Mouse (Mus musculus) limb, embryonic 12.5 days (tissue): ENCODE measurements at regions not wholly inside any gene's neighbourhood (a gene's known extent, or its start where the extent isn't known, plus 50 kb on each side); places are given as distances from the start of the nearest gene placed in this dataset.

Source experiments
- ATAC-seq: fragments of 200-750 bp; cut with Nextera tagmentation; 2 replicates; pipeline ENCODE4 v1.8.0; 2017; ENCODE audit warnings: low read depth, moderate TSS enrichment; ENCODE audit not compliant: insufficient number of reproducible peaks, insufficient read depth, low FRiP score, low TSS enrichment
- H3K27ac ChIP-seq: fragments of 300-500 bp; sonication (generic); 2 replicates; pipeline ENCODE4 v1.5.1; 2016; ENCODE audit warnings: mild to moderate bottlenecking, moderate library complexity
- H3K27me3 ChIP-seq: fragments of 300-500 bp; sonication (generic); 2 replicates; pipeline ENCODE4 v1.6.1; 2016; ENCODE audit warnings: mild to moderate bottlenecking, moderate library complexity
- H3K36me3 ChIP-seq: fragments of 300-500 bp; sonication (generic); 2 replicates; pipeline ENCODE4 v1.6.1; 2016; ENCODE audit warnings: mild to moderate bottlenecking, moderate library complexity
- H3K4me1 ChIP-seq: fragments of 300-500 bp; sonication (generic); replicated peaks from 2 replicates; pipeline ENCODE4 v1.6.1; 2016
- H3K4me2 ChIP-seq: fragments of 300-500 bp; sonication (generic); 2 replicates; pipeline ENCODE4 v1.6.1; 2016; ENCODE audit warnings: mild to moderate bottlenecking, moderate library complexity
- H3K4me3 ChIP-seq: fragments of 300-500 bp; sonication (generic); replicated peaks from 2 replicates; pipeline ENCODE4 v1.5.1; 2016; ENCODE audit warnings: mild to moderate bottlenecking
- H3K9ac ChIP-seq: fragments of 300-500 bp; sonication (generic); replicated peaks from 2 replicates; pipeline ENCODE4 v1.6.1; 2016; ENCODE audit warnings: mild to moderate bottlenecking, moderate library complexity
- H3K9me3 ChIP-seq: fragments of 300-500 bp; sonication (generic); 2 replicates; pipeline ENCODE4 v1.6.1; 2016; ENCODE audit warnings: mild to moderate bottlenecking, moderate library complexity
- WGBS: fragments of 180-500 bp; shearing (Covaris S2); methylation state at CpG from one replicate; pipeline ENCODE4 v1.1.7; 2016; 5-methylcytosine and 5-hydroxymethylcytosine counted together

DNA sequence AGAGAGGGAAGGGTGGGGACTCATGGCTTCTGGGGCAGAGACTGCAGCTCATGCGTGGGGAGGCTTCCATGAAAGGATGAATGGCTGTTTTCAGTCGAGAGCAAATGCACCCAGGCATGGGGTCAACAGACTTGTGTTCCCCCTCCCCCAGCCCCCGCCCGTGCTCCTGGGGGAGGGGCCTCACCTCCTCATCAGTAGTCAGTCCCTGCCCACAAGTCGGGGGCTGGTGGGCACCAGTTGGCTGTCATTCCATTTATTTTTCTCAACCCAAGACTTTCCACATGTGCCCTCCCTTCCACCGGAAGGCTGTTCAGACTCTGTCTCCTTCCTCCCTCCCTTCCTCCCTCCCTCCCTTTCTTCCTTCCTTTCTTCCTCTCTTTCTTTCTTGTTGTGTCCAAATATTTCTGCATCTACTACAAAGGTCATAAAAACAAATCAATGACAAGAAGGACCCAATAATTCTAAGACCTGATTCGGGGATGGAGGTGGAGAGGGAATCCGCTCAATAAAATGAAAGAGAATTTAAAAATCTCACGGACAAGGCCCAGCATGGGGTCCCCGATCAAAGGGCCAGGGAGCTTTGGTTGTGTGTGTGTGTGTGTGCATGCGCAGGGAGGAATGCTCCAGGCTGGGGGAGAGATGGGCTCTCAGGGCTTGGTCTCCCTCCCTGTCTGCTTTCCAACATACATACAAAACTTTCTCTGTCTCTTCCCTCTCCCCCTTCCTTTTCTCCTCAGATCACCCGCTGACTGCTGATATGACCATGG, 57.7 kb downstream of the Rpl14 start:
- no peaks in the 10 kb centered on the region for H3K9me3 ChIP-seq
- H3K27me3 ChIP-seq: no peaks in the 10 kb centered on the region
- no peak overlapping the region for H3K9ac ChIP-seq
- H3K4me2 ChIP-seq: no peak overlapping the region
- no peak overlapping the region for H3K27ac ChIP-seq
- no peak for ATAC-seq
- no peak overlapping the region for H3K4me3 ChIP-seq
- H3K4me1 ChIP-seq: no peaks in the 10 kb centered on the region
- H3K36me3 ChIP-seq: no peaks in the 10 kb centered on the region
- WGBS: 62% methylated on average over 12 of the region's 12 CpGs

DNA sequence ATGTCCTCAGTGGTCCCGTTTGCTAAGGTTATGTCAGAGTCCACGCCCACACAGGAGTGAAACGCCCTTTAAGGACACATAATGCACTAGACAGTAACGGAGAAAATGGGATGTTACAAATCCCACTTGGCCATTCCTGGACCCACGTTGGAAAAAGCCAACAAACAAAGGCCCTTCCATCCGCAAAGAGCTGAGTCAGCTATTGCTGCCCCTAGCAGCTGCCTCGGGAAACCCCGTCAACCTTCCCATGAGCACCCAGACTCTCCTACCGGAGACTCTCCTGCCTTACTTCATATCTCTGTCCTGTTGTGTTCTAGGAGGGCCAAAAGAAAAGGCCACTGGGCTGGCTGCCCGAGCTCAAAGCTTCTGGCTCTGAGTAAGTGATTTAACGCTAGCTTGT, 58.4 kb downstream of the Rpl14 start:
- no peaks in the 10 kb centered on the region for H3K27me3 ChIP-seq
- H3K4me3 ChIP-seq: no peak overlapping the region
- H3K9me3 ChIP-seq: no peaks in the 10 kb centered on the region
- H3K27ac ChIP-seq: no peak overlapping the region
- ATAC-seq: no peak
- no peak overlapping the region for H3K4me2 ChIP-seq
- H3K4me1 ChIP-seq: no peaks in the 10 kb centered on the region
- no peak overlapping the region for H3K9ac ChIP-seq
- no peaks in the 10 kb centered on the region for H3K36me3 ChIP-seq
- WGBS: 84% methylated on average over 11 of the region's 11 CpGs

DNA sequence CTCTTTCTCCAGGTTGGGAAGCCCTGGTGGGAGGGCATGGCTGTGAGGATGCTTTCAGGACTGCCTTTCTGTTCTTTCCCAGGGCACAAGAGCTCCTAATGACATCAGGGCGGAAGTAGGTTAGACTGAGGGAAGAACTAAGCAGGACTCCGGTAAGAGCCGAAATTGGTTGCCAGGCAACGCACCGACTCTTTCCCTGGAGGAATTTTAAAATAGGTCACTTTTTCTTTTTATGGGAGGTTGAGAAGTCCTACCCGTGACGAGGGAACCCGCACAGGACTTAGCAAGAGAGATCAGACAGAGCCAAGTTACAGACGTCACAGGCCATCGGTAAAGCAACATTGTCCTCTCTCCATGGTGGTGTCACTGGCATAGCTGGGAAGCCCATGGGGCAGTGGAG, 61.6 kb downstream of the Rpl14 start:
- no peak overlapping the region for H3K9ac ChIP-seq
- H3K27ac ChIP-seq: no peak overlapping the region
- no peak for ATAC-seq
- H3K4me1 ChIP-seq: no peaks in the 10 kb centered on the region
- 80% methylated on average over 10 of the region's 10 CpGs for WGBS
- H3K27me3 ChIP-seq: no peaks in the 10 kb centered on the region
- no peak overlapping the region for H3K4me3 ChIP-seq
- H3K4me2 ChIP-seq: no peak overlapping the region
- H3K9me3 ChIP-seq: no peaks in the 10 kb centered on the region
- H3K36me3 ChIP-seq: no peaks in the 10 kb centered on the region

DNA sequence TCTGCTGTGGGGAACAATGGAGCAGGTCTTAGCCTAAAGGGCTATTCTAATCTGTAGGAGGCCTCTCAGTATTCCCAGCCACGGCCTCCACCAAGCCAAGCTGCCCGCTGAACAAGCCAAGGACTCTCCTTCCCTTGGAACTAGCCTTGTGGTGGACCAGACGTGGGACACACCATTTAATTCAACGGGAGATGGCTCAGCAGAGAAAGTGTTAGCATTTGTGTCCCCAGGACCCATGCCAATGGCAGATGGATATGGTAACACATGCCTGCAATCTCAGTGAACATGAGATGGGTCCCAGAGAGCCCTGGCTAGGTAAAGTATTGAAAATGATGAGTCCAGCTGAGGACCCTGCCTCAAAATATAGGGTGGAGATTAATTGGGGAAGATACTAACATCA, 71.4 kb downstream of the Rpl14 start:
- no peak for ATAC-seq
- Histone ChIP-seq H3K27me3 (no peaks in the 10 kb centered on the region), H3K9me3 (no peaks in the 10 kb centered on the region), H3K36me3 (no peaks in the 10 kb centered on the region), H3K27ac (no peak overlapping the region), H3K9ac (no peak overlapping the region), H3K4me2 (no peak overlapping the region), H3K4me3 (no peak overlapping the region), H3K4me1 (0 out of 2 replicates have a peak, but pooled peaks cover 2% of the 10 kb centered on the region)
- 90% methylated on average over 4 of the region's 4 CpGs for WGBS

GRCm38 (mm10) chr9:120643371-120643770, 72.1 kb downstream of the Rpl14 start:
- no peak overlapping the region for H3K4me3 ChIP-seq
- H3K4me2 ChIP-seq: no peak overlapping the region
- no peaks in the 10 kb centered on the region for H3K9me3 ChIP-seq
- no peaks in the 10 kb centered on the region for H3K27me3 ChIP-seq
- H3K27ac ChIP-seq: no peak overlapping the region
- 80% methylated on average over 3 of the region's 3 CpGs for WGBS
- H3K36me3 ChIP-seq: no peaks in the 10 kb centered on the region
- ATAC-seq: no peak
- H3K4me1 ChIP-seq: 0 out of 2 replicates have a peak, but pooled peaks cover 2% of the 10 kb centered on the region
- H3K9ac ChIP-seq: no peak overlapping the region

DNA sequence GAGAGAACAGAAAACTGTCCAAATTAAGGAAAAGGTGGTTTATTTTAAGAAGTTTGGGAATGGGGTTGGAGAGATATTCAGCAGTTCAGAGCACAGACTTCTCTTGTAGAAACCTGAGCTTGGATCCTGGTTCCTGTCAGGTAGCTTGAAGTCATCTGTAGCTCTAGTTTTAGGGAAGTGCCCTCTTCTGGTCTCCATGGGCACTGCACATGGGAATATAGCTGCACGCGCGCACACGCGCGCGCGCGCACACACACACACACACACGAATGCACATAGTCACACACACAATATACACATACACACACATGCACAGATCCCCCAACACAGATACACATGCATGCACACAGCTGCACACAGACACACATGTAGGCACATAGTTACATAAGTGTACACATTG, 74.5 kb downstream of the Rpl14 start:
- 95% methylated on average over 10 of the region's 10 CpGs for WGBS
- Histone ChIP-seq H3K4me3 (no peak overlapping the region), H3K27ac (no peak overlapping the region), H3K36me3 (no peaks in the 10 kb centered on the region), H3K9me3 (no peaks in the 10 kb centered on the region), H3K4me1 (0 out of 2 replicates have a peak, but pooled peaks cover 2% of the 10 kb centered on the region), H3K9ac (no peak overlapping the region), H3K4me2 (no peak overlapping the region), H3K27me3 (no peaks in the 10 kb centered on the region)
- ATAC-seq: no peak

DNA sequence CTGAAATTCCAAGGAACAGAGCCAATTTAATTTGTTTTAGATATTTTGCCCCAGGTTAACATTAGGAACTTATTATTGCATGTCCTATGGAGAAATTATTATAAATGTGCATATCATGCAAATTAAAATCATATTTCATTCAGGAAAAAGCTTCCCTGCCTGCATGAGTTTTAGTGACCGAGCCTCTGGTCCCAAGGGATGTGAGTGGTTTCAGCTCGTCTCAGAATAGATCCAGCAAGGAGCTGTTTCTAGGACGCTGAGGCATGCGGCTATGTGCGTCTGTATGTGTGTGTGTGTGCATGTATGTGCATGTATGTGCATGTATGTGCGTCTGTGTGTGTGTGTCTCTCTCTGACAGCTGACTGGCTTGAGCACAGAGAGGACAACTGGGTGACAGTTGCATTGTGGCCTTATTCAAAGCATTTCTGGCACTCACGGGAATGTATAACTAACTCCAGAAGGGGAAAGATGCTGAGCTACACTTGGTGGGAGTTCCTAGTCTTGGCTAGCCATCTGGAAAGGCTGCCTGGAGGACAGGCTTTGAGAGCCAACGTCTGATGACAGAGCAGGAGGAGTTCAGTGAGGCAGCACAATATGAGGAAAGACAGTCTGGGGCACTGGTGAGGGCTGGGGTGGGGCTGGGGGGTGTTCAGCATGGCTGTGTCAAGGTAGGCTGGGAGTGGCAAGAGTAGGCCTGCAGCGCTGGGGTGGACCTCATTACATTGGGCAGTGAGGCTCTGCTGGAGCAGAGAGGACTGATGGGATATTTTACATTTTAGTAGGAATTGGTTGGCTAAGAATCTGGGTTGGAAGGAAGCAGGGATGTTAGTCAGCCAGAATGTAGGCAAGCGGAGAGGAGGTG, 75.8 kb downstream of the Rpl14 start:
- H3K9ac ChIP-seq: no peak overlapping the region
- H3K36me3 ChIP-seq: no peaks in the 10 kb centered on the region
- no peak for ATAC-seq
- no peaks in the 10 kb centered on the region for H3K27me3 ChIP-seq
- 77% methylated on average over 10 of the region's 10 CpGs for WGBS
- no peak overlapping the region for H3K4me2 ChIP-seq
- 0 out of 2 replicates have a peak, but pooled peaks cover 2% of the 10 kb centered on the region for H3K4me1 ChIP-seq
- H3K27ac ChIP-seq: peak overlapping the region; percentile 41; the same call in 1 of the 2 replicates
- peaks cover 5% of the 10 kb centered on the region; the same call in 1 of the 2 replicates for H3K9me3 ChIP-seq
- no peak overlapping the region for H3K4me3 ChIP-seq

GRCm38 (mm10) chr9:120647668-120647955, 76.4 kb downstream of the Rpl14 start:
- Histone ChIP-seq H3K36me3 (no peaks in the 10 kb centered on the region), H3K27me3 (no peaks in the 10 kb centered on the region), H3K27ac (no peak overlapping the region), H3K9me3 (peaks cover 5% of the 10 kb centered on the region; the same call in 1 of the 2 replicates), H3K4me2 (no peak overlapping the region), H3K4me1 (0 out of 2 replicates have a peak, but pooled peaks cover 2% of the 10 kb centered on the region), H3K9ac (no peak overlapping the region), H3K4me3 (no peak overlapping the region)
- 78% methylated on average over 7 of the region's 7 CpGs for WGBS
- no peak for ATAC-seq

DNA sequence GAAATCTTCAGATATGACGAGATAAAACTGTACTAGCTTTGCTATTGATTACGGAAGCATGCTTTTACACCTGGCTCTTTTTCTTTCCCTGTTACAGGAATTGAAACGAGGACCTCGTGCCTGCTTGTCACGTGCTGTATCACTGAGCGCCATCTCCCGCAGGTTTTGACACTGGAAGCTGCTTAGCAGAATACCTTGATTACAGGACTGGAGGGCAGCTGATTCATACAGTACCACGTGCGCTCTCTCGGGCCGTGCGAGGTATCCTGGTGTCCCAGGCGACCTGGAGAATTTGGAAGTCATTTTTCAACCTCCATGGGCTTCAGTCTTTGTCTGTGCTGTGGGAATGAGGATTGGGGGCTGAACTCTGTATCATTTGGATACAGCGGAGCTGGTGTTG, 81.5 kb downstream of the Rpl14 start:
- no peak overlapping the region for H3K27ac ChIP-seq
- WGBS: 81% methylated on average over 14 of the region's 14 CpGs
- no peak overlapping the region for H3K9ac ChIP-seq

DNA sequence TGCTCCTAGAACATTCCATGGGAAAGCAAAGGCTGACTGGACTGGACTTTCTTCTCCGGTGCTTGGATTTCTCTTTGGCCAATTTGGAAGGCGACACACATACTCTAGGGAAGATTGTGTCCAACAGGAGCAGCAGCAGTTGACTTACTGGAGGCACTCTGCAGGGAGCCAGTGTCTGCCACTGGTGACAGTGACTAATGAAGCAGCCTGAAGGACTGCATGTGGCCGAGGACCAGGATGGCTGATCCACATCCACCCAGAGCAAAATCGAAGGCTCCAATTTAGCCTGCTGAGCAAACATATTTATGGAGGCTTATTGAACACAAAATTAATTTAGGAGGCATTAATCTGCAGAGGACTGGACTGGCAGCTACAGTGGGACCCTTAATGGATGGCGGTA, 81.9 kb downstream of the Rpl14 start:
- peaks cover 26% of the 10 kb centered on the region for H3K4me1 ChIP-seq
- no peak overlapping the region for H3K4me3 ChIP-seq
- H3K27ac ChIP-seq: no peak overlapping the region
- no peak for ATAC-seq
- H3K4me2 ChIP-seq: no peak overlapping the region
- 61% methylated on average over 5 of the region's 5 CpGs for WGBS
- H3K27me3 ChIP-seq: no peaks in the 10 kb centered on the region
- H3K36me3 ChIP-seq: no peaks in the 10 kb centered on the region
- H3K9me3 ChIP-seq: peaks cover 5% of the 10 kb centered on the region; the same call in 1 of the 2 replicates
- no peak overlapping the region for H3K9ac ChIP-seq

More for the DNA sequence above, 81.5 kb downstream of the Rpl14 start:
- H3K9me3 ChIP-seq: peaks cover 5% of the 10 kb centered on the region; the same call in 1 of the 2 replicates
- no peaks in the 10 kb centered on the region for H3K36me3 ChIP-seq
- H3K4me2 ChIP-seq: no peak overlapping the region
- H3K4me3 ChIP-seq: no peak overlapping the region
- peaks cover 24% of the 10 kb centered on the region for H3K4me1 ChIP-seq
- ATAC-seq: no peak
- H3K27me3 ChIP-seq: no peaks in the 10 kb centered on the region

DNA sequence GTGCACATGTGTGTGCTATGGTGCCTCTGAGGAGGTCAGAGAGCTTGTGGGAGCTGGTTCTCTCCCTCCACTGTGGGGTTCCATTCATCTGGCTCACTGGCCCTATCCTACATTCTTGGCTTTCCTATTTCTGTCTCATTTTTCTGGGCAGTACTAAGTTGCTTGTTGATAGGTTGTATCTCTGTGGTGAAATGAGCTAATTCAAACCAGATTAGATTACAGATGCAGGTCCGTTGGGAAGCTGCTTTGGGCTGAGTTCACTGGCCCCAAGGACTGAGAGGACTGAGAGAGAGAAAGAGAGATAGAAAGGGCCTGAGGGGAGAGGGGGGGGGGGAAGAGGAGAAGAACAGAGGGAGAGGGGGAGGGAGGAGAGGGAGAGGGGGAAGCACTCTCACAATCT, 83.5 kb downstream of the Rpl14 start:
- peaks cover 5% of the 10 kb centered on the region; the same call in 1 of the 2 replicates for H3K9me3 ChIP-seq
- WGBS: 15% methylated on average over 1 of the region's 1 CpGs

More for the DNA sequence above, 83.5 kb downstream of the Rpl14 start:
- no peak overlapping the region for H3K9ac ChIP-seq
- H3K4me3 ChIP-seq: no peak overlapping the region
- H3K4me2 ChIP-seq: no peak overlapping the region
- H3K4me1 ChIP-seq: peaks cover 26% of the 10 kb centered on the region
- no peak for ATAC-seq
- H3K36me3 ChIP-seq: no peaks in the 10 kb centered on the region
- no peaks in the 10 kb centered on the region for H3K27me3 ChIP-seq
- no peak overlapping the region for H3K27ac ChIP-seq
